Comparison of ENCODE assay signal across 9 mouse cellular contexts in genomic region chr6:70880714-70881304, GRCm38 (mm10). TPM values are rescaled to one million over a fixed set of nuclear protein-coding genes. Genes with fewer than 3 reads are reported as not detected.
DNase-seq lines count a peak whose midpoint lies in the region; ATAC-seq lines count a peak whose summit lies in the region.
"Had no signal": no experiment of that assay in that cellular context is flagged by ENCODE, and none has a peak within 500 bp of the region (broad histone marks: within the 10 kb centered on the region; RNA-seq: fewer than 3 reads in every experiment).

No protein-coding gene starts in this region.

- 20% methylated on average over 5 of the region's 5 CpGs for WGBS in embryonic facial prominence, embryonic 11.5 days
- WGBS in heart, embryonic 16.5 days: 9% methylated on average over 5 of the region's 5 CpGs
- 13% methylated on average over 5 of the region's 5 CpGs for WGBS in liver, embryonic 13.5 days (ENCODE audit: insufficient replicate concordance)
- WGBS in neural tube, embryonic 14.5 days: 11% methylated on average over 5 of the region's 5 CpGs

- no peak overlapping the region for H3K4me3 ChIP-seq in embryonic facial prominence, embryonic 11.5 days (ENCODE audit: low read depth, low read length)
- H3K4me3 ChIP-seq in heart, embryonic 16.5 days (ENCODE audit: low read length): no peak overlapping the region
- H3K4me3 ChIP-seq in liver, embryonic 13.5 days (replicated peaks): no peak overlapping the region
- no peak overlapping the region for H3K4me3 ChIP-seq in neural tube, embryonic 14.5 days (ENCODE audit: low read depth, low read length)
- H3K4me3 ChIP-seq: heart, embryonic 13.5 days had no signal

- no peak overlapping the region for H3K4me2 ChIP-seq in embryonic facial prominence, embryonic 11.5 days (ENCODE audit: low read depth, low read length)
- H3K4me2 ChIP-seq in heart, embryonic 16.5 days (ENCODE audit: low read depth, low read length): no peak overlapping the region
- H3K4me2 ChIP-seq in liver, embryonic 13.5 days: no peak overlapping the region
- H3K4me2 ChIP-seq in neural tube, embryonic 14.5 days (ENCODE audit: low read depth, low read length): no peak overlapping the region
- H3K4me2 ChIP-seq: heart, embryonic 13.5 days had no signal

- H3K9me3 ChIP-seq in embryonic facial prominence, embryonic 11.5 days (replicated peaks; ENCODE audit: control insufficient read depth, low read length): no peaks in the 10 kb centered on the region
- no peaks in the 10 kb centered on the region for H3K9me3 ChIP-seq in heart, embryonic 16.5 days (replicated peaks; ENCODE audit: control insufficient read depth, low read length)
- H3K9me3 ChIP-seq in liver, embryonic 13.5 days (replicated peaks): no peaks in the 10 kb centered on the region
- no peaks in the 10 kb centered on the region for H3K9me3 ChIP-seq in neural tube, embryonic 14.5 days (ENCODE audit: control insufficient read depth, low read length)
- H3K9me3 ChIP-seq: heart, embryonic 13.5 days had no signal

- no peaks in the 10 kb centered on the region for H3K27me3 ChIP-seq in embryonic facial prominence, embryonic 11.5 days (ENCODE audit: control insufficient read depth, insufficient read depth, low read length)
- H3K27me3 ChIP-seq in heart, embryonic 16.5 days (ENCODE audit: control insufficient read depth, insufficient read depth, low read length): no peaks in the 10 kb centered on the region
- H3K27me3 ChIP-seq in liver, embryonic 13.5 days: no peaks in the 10 kb centered on the region
- H3K27me3 ChIP-seq in neural tube, embryonic 14.5 days (ENCODE audit: control insufficient read depth, insufficient read depth, low read length): no peaks in the 10 kb centered on the region
- H3K27me3 ChIP-seq: heart, embryonic 13.5 days had no signal

- no peak overlapping the region for H3K9ac ChIP-seq in embryonic facial prominence, embryonic 11.5 days (replicated peaks; ENCODE audit: low read length)
- no peak overlapping the region for H3K9ac ChIP-seq in heart, embryonic 16.5 days (ENCODE audit: low read length)
- H3K9ac ChIP-seq in liver, embryonic 13.5 days: no peak overlapping the region
- H3K9ac ChIP-seq in neural tube, embryonic 14.5 days (replicated peaks; ENCODE audit: low read depth, low read length): no peak overlapping the region
- H3K9ac ChIP-seq: heart, embryonic 13.5 days had no signal

- H3K27ac ChIP-seq in embryonic facial prominence, embryonic 11.5 days (replicated peaks; ENCODE audit: low read depth, low read length): no peak overlapping the region
- H3K27ac ChIP-seq in heart, embryonic 16.5 days (ENCODE audit: low read length): no peak overlapping the region
- no peak overlapping the region for H3K27ac ChIP-seq in liver, embryonic 13.5 days
- H3K27ac ChIP-seq in neural tube, embryonic 14.5 days (ENCODE audit: low read depth, low read length): no peak overlapping the region
- H3K27ac ChIP-seq: heart, embryonic 13.5 days had no signal

- no peaks in the 10 kb centered on the region; the same call in 1 of the 2 replicates for H3K36me3 ChIP-seq in embryonic facial prominence, embryonic 11.5 days (replicated peaks; ENCODE audit: control insufficient read depth, insufficient read depth, low read depth, low read length)
- peaks cover 22% of the 10 kb centered on the region for H3K36me3 ChIP-seq in heart, embryonic 16.5 days (ENCODE audit: control insufficient read depth, insufficient read depth)
- H3K36me3 ChIP-seq in liver, embryonic 13.5 days: peaks cover 50% of the 10 kb centered on the region
- peaks cover 6% of the 10 kb centered on the region; the same call in 1 of the 2 replicates for H3K36me3 ChIP-seq in neural tube, embryonic 14.5 days (ENCODE audit: control insufficient read depth, insufficient read depth, low read length)

- peak; percentile 93 for ATAC-seq in CD4-positive, CD25-positive, alpha-beta regulatory T cell, adult 4 months
- ATAC-seq in embryonic facial prominence, embryonic 11.5 days (replicated peaks; ENCODE audit: insufficient number of reproducible peaks, low FRiP score, low TSS enrichment, low read depth): peak; percentile 65; the same call in 1 of the 2 replicates
- ATAC-seq in heart, embryonic 16.5 days (replicated peaks; ENCODE audit: extremely low read depth, insufficient read depth, low FRiP score): peak; percentile 52; the same call in 1 of the 2 replicates
- ATAC-seq in liver, embryonic 13.5 days (ENCODE audit: low read depth): peak; percentile 57; the same call in 1 of the 2 replicates
- peak; percentile 69; the same call in 1 of the 2 replicates for ATAC-seq in neural tube, embryonic 14.5 days (ENCODE audit: low read depth)

- no peaks in the 10 kb centered on the region for H3K4me1 ChIP-seq in embryonic facial prominence, embryonic 11.5 days (ENCODE audit: control insufficient read depth, insufficient read depth, low read length)
- H3K4me1 ChIP-seq in heart, embryonic 16.5 days (ENCODE audit: control insufficient read depth, insufficient read depth, low read length): no peaks in the 10 kb centered on the region
- no peaks in the 10 kb centered on the region for H3K4me1 ChIP-seq in liver, embryonic 13.5 days (replicated peaks)
- H3K4me1 ChIP-seq in neural tube, embryonic 14.5 days (ENCODE audit: control insufficient read depth, insufficient read depth, low read length): no peaks in the 10 kb centered on the region

- DNase-seq in adrenal gland, postnatal 36 days: peak; percentile 67 to 76
- DNase-seq in embryonic facial prominence, embryonic 11.5 days (ENCODE audit: low spot score): peak; percentile 80
- peak; percentile 85 for DNase-seq in kidney, postnatal 10 days
- peak; percentile 57 for DNase-seq in liver, embryonic 13.5 days
- DNase-seq in testis, postnatal 10 days (ENCODE audit: low spot score): peak; percentile 79

RNA-seq across cellular contexts. Expression of gene Eif2ak3, which starts 36.5 kb away (rescaled TPM):
- polyA plus RNA-seq in CD4-positive, CD25-positive, alpha-beta regulatory T cell, adult 4 months (2017; shearing (Covaris generic)): 1 to 10 TPM; 2.2 to 3.6 TPM
- 10 to 100 TPM; 19.4 to 20.0 TPM for total RNA-seq in adrenal gland, postnatal 36 days (2021)
- 8.4 and 9.1 TPM in 2 replicates for polyA plus RNA-seq in embryonic facial prominence, embryonic 11.5 days (2014; fragmentation: Nextera tagmentation; extraction: Ambion mirVana)
- 6.3 and 6.5 TPM in 2 replicates for polyA plus RNA-seq in heart, embryonic 16.5 days (2015; fragmentation: Nextera tagmentation; extraction: Ambion mirVana)
- 3.4 and 3.5 TPM in 2 replicates for polyA plus RNA-seq in liver, embryonic 13.5 days (2015; fragmentation: Nextera tagmentation; extraction: Ambion mirVana)
- 12.4 and 15.7 TPM in 2 replicates for polyA plus RNA-seq in neural tube, embryonic 14.5 days (2014; fragmentation: Nextera tagmentation; extraction: Ambion mirVana)

RNA-seq across cellular contexts. Expression of gene Tex37, which starts 37.9 kb away (rescaled TPM):
- not detected for polyA plus RNA-seq in CD4-positive, CD25-positive, alpha-beta regulatory T cell, adult 4 months (2017; shearing (Covaris generic))
- not detected for total RNA-seq in adrenal gland, postnatal 36 days (2021)
- polyA plus RNA-seq in embryonic facial prominence, embryonic 11.5 days (2014; fragmentation: Nextera tagmentation; extraction: Ambion mirVana): not detected in 2 replicates
- not detected in 2 replicates for polyA plus RNA-seq in heart, embryonic 16.5 days (2015; fragmentation: Nextera tagmentation; extraction: Ambion mirVana)
- polyA plus RNA-seq in liver, embryonic 13.5 days (2015; fragmentation: Nextera tagmentation; extraction: Ambion mirVana): not detected in 2 replicates
- polyA plus RNA-seq in neural tube, embryonic 14.5 days (2014; fragmentation: Nextera tagmentation; extraction: Ambion mirVana): not detected in 2 replicates
- polyA plus RNA-seq: heart, embryonic 13.5 days had no signal
